Mouse (Mus musculus): ENCODE measurements around the gene Erc2.

The Erc2 gene

DNA sequence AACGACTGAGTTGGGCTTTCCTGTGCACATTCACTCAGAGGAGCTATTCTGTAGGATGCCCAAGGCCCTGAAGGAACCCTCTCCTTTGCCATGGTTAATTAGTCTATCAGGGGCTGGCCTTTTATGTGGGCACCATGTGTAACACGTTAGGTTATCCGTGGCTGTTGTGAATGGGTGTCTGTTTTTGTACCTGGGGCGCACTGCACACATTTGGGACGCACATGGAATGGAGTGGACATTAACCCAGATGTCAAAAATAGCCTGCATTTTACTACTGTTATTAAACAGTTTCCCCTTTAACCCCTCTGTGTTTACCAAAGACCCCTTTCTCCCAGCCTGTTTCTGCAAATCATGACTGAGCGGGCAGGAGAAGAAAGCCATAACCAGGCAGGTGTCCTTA lies 848.0 kb downstream of the Erc2 start:
- no peak for DNase-seq

- DNase-seq, result no peak
Measured at GRCm38 (mm10) chr14:28475012-28475411, 852.8 kb downstream of the Erc2 start.

GRCm38 (mm10) chr14:28475421-28475820 lies 853.2 kb downstream of the Erc2 start:
- no peak for DNase-seq

- DNase-seq, result no peak
Measured at GRCm38 (mm10) chr14:28476746-28477145, 854.5 kb downstream of the Erc2 start.

DNA sequence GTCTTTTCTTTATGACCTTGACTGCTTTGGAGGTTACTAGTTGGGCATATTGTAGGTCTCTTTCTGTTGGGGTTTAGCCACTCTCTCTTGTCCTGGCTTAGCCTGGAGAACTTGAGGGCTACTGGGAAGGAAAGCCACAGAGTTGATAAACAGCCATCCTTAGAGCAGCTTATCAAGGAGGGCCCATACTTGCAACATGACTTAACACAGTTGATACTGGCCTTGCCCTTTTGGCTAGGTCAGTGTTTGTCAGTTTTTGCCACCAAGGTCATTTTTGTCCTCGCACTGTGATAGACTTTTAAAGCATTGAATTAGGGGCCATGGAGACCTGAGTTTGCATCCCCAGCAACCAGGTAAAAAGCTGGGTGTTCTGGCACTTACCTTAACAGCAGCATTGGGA lies 858.6 kb downstream of the Erc2 start:
- DNase-seq, result no peak

- no peak for DNase-seq
Measured at GRCm38 (mm10) chr14:28493806-28494205, 871.6 kb downstream of the Erc2 start.

GRCm38 (mm10) chr14:28494273-28494672 lies 872.0 kb downstream of the Erc2 start:
- no peak for DNase-seq

DNA sequence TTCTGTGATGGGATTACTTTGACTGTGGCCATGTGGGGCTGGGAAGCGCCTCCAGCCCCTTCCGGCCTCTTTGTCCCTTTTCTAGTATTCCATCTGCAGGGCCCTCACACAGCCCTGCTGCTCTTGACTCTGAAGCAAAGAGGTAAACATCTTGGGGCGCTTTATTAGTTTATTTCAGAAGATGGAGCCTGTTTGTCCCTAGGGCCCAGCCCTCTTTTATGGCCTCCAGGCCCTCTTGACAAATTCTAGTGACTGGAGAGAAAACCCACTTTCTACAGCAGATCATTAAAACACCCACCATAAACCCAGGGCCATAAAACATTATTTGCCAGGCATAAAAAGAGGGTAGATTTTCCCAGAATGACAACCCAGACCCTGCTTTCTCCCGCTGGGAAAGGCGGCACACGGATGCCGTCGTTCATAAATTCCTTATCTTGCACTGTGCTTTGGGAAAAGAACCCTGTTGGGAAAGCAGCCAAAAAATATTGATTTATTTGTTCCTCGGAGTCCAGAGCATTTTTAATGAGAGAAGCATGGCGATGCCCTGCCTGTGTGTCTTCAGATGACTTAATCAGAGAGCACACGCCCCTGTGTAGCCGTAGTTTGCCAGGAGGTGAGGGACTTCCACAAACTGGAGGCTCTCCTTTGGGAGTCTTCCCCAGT lies 879.1 kb downstream of the Erc2 start:
- no peak for DNase-seq

DNA sequence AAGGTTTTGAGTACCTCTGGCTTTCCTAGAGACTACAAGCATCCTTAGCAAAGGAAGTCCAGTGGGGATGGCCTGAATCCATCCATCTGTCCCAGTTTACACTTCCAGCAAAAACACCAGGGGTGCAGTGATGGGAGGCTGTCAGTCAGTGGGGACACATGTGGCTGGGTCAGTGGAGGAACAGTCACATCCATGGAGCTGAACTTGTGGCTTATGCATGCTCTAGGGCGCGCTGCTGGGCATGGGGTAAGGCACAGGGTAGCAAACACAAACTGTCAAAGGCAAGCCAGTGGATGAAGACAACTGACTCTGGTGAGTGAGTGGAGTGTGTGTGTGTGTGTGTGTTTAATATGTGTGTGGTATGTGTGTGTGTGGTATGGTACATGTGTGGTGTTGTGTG lies 881.0 kb downstream of the Erc2 start:
- DNase-seq, result no peak

GRCm38 (mm10) chr14:28504101-28505050 lies 882.1 kb downstream of the Erc2 start, which contains the start of gene Wnt5a:
TSS of gene Wnt5a (plus strand) at chr14:28504750.
- no peak for DNase-seq

DNA sequence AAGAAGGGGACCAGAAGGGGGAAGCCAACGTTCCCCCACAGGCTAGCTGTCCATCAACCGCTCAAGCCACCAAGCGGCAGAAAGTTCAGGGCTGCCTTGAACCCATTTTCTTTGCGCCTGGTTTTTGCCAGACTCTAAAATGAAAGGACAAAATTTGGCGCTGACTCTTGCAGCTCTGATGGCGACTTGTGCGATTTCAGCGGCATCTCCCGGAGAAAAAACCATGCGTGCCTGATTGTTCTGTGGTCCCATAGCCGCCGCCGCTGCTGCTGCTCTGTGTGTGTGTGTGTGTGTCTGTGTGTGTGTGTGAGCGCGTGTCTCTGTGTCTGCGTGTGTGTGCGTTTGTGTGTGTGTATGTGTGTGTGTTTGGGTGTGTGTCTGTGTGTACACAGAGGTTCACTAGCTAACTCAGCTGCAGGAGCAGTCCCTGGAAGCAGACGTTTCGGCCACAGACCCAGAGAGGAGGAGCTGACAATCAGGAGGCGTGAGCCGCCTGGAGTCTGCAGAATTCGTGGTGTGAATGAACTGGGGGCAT lies 882.9 kb downstream of the Erc2 start:
- DNase-seq, result no peak

DNA sequence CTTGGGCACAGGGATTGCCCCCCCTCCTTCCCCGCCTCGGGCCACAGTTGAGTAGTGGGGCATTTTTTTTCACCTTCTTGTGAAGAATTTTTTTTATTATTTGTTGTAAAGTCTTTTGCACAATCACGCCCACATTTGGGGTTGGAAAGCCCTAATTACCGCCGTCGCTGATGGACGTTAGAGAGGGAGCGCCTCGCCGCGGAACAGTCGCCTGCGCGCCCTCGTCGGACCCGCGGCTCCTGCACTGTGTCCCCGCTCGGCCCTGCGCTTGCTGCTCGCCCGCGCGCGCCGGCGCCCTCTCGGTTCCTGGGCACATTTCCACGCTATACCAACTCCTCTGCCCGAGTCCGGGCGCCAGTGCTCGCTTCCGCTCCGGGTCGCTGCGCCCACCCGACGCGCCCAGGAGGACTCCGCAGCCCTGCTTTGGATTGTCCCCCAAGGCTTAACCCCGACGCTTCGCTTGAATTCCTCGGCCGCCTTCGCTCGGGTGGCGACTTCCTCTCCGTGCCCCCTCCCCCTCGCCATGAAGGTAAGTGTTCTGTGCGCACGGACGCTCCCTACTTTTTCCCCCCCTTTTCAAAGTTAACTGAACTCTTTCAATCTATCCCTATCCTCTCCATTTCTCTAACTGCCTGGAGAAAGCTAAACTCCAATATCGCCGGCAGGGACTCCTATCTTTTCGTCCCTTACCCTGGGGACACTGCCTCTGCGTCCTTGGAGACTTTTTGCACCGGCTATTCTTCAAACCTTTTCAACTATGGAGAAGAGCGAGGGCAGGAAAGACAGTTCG lies 883.6 kb downstream of the Erc2 start:
- DNase-seq, result no peak

DNA sequence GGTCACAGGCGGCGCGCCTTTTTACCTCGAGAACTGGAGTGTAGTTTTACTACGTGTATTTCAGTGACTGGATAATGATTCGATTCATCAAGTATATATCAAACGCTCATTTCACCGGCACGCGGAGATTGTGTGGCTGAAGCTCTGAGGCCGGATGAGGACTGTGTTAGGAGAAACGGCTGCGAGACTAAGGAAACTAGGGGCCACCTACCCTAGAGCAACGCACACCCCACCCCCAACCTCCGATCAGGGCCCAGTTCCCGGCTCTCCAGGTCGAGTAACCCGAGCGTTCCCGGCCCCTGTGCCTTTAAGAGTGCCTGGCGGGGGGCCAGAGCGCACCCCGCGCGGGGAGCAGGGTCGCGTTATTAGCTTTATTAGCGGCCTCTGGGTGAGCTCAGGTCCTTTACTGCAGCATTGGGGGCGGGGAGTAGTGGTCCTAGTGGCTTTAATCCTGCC lies 884.2 kb downstream of the Erc2 start:
- DNase-seq, result no peak

DNA sequence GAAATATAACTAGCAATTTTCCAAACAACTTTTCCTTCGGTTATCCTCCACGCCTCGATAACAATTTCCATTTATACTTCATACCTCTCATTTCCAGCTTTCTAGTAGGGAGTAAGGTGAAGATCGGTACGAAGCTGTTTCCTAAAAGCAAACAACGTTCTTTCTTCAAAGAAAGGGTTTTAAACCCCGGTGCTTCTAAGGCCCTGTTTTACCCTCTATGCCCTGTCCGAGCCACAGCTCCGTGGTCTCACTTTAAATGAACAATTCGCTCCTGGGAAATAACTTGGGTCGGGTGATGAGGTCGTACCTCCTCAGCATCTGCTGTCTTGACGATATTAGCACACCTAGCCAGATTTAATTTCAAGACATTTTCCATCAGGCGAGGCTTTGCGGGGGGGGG lies 884.8 kb downstream of the Erc2 start:
- no peak for DNase-seq

DNA sequence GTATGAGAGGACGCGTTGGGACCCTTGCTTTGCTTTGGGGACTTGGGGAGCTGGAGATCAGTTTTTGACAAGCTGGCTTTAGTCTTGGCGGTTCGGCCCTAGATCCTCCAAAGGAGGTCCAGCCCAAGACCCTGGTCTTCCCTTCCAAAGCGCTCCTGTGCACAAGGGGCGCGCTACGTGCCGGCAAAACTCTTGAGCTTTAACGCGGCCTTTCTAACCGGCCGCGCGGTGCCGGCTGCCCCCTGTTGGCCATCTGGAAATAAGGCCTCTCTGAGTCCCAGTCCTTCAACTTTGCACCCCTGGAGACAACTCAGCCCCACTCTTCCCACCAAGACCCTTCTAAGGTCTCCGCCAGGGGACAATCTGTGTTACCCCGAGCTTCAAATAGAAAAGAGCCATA lies 885.2 kb downstream of the Erc2 start:
- no peak for DNase-seq

- DNase-seq, result no peak
Measured at GRCm38 (mm10) chr14:28508288-28509258, 886.3 kb downstream of the Erc2 start.

GRCm38 (mm10) chr14:28509441-28510340 lies 887.5 kb downstream of the Erc2 start:
- no peak for DNase-seq

- no peak for DNase-seq
Measured at GRCm38 (mm10) chr14:28510341-28511028, 888.3 kb downstream of the Erc2 start.

DNA sequence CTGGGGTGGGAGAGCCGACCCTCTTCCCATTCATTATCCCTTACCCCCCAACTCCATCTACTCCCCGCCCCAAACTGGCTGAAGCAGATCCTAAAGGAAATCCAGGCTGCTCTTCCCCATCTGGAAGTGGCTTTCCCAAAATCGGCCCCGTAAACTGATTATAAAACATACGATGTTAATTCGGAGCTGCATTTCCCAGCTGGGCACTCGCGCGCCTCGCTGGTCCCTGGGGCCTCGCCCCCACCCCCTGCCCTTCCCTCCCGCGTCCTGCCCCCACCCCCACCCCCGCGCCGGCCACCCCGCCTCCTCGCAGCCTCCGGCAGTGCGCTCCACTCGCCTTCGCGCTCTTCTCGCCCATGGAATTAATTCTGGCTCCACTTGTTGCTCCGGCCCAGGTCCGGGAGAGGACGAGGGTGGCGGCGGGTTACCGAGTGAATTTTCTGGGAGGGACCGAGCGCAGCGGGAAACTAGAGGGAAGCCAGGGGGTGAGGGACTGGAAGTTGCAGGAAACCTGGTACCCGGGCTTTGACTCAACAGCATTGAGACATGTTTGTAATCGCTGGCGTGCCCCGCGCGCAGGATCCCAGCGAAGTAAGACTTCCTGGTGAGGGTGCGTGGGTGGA lies 888.9 kb downstream of the Erc2 start:
- no peak for DNase-seq
